Mouse (Mus musculus) spleen, adult 2 months (tissue): ENCODE measurements around the gene Gm20388. TPM values are rescaled to one million over a fixed set of nuclear protein-coding genes. Genes with fewer than 3 reads are reported as not detected.
A peak's percentile ranks its signal among the peaks of the same experiment; 100 is the strongest.

Source experiments
- DNase-seq, 2 experiments: peaks; one replicate each; pipeline versions ENCODE4 v3.0.0 to v3.0.0-alpha.2; 2012 to 2021; ENCODE audit warnings: low spot score in 2 of 2, low read depth in 1 of 2
- H3K27ac ChIP-seq: fragments of 200-500 bp; 2 replicates; pipeline ENCODE4 v1.5.1; 2012; ENCODE audit warnings: low read length, inconsistent platforms; ENCODE audit not compliant: insufficient read depth
- H3K27me3 ChIP-seq: fragments of 200-500 bp; 2 replicates; pipeline ENCODE4 v1.6.1; 2012; ENCODE audit warnings: mild to moderate bottlenecking, moderate library complexity, low read length, inconsistent platforms; ENCODE audit not compliant: control insufficient read depth, insufficient read depth
- H3K36me3 ChIP-seq: fragments of 200-500 bp; 2 replicates; pipeline ENCODE4 v1.6.1; 2012; ENCODE audit warnings: mild to moderate bottlenecking, low read length, inconsistent platforms; ENCODE audit not compliant: control insufficient read depth, insufficient read depth
- H3K4me1 ChIP-seq: fragments of 200-500 bp; 2 replicates; pipeline ENCODE4 v1.6.1; 2011; ENCODE audit warnings: inconsistent platforms; ENCODE audit not compliant: control insufficient read depth, insufficient read depth, insufficient read length
- H3K4me3 ChIP-seq: fragments of 200-500 bp; 2 replicates; pipeline ENCODE4 v1.5.1; 2011; ENCODE audit warnings: mild to moderate bottlenecking, inconsistent platforms; ENCODE audit not compliant: insufficient read depth, insufficient read length; ENCODE audit errors: extremely low read depth
- CTCF ChIP-seq: fragments of 200-500 bp; IDR thresholded peaks from 2 replicates; pipeline ENCODE4 v1.5.1; 2011; ENCODE audit warnings: mild to moderate bottlenecking, inconsistent platforms; ENCODE audit not compliant: insufficient read depth, insufficient read length, insufficient replicate concordance; ENCODE audit errors: extremely low read depth
- POLR2A ChIP-seq: fragments of 200-500 bp; IDR thresholded peaks from 2 replicates; pipeline ENCODE4 v1.6.1; 2011; ENCODE audit warnings: low read depth, low read length, inconsistent platforms
- WGBS: fragments of 180-500 bp; shearing (Covaris S2); methylation state at CpG from one replicate; pipeline ENCODE4 v1.1.7; 2018; 5-methylcytosine and 5-hydroxymethylcytosine counted together
- polyA plus RNA-seq: library from polyadenylated mRNA; depleted of rRNA; stranded (reverse); fragments of >200 nt; gene quantifications from 2 replicates; pipeline ENCODE4 v1.2.3, GENCODE M21; 2012

The Gm20388 gene
- polyA plus RNA-seq, 1 experiment, result 26.1 TPM

GRCm38 (mm10) chr8:120595963-120596362 is 685.3 kb downstream of the Gm20388 start:
- H3K27ac ChIP-seq, result no peak overlapping the region
- peak; percentile 42 to 45 for DNase-seq
- WGBS, result 10% methylated on average over 5 of the region's 5 CpGs
- H3K36me3 ChIP-seq, result no peaks in the 10 kb centered on the region
- TF ChIP-seq CTCF (peak; percentile 70; the same call in 1 of the 2 replicates), POLR2A (no peak)
- no peaks in the 10 kb centered on the region; the same call in 1 of the 2 replicates for H3K4me1 ChIP-seq
- H3K27me3 ChIP-seq, result no peaks in the 10 kb centered on the region
- H3K4me3 ChIP-seq, result no peak overlapping the region

- TF ChIP-seq CTCF (no peak), POLR2A (no peak)
- Histone ChIP-seq H3K4me1 (no peaks in the 10 kb centered on the region; the same call in 1 of the 2 replicates), H3K4me3 (no peak overlapping the region), H3K27ac (no peak overlapping the region), H3K27me3 (no peaks in the 10 kb centered on the region), H3K36me3 (no peaks in the 10 kb centered on the region)
- 85% methylated on average over 24 of the region's 24 CpGs for WGBS
- DNase-seq, result no peak
These were observed 687.9 kb downstream of the Gm20388 start for GRCm38 (mm10) chr8:120598579-120598978.

DNA sequence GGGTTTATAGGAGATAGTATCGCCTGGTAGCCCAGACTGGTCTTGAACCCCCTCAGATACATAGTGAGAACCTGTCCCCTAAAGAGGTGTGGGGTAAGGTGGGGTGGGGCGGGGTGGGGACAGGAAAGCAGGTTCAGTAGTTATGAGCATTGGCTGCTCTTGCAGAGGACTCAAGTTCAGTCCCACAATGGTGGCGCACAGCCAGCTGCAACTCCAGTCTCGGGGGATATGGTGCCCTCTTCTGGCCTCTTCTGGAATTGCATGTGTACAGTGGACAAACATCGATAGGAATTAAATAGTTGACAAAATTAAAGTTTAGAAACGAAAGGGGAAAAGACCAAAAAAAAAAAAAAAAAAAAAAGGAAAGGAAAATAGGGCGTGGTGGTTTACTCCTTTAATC is 688.9 kb downstream of the Gm20388 start:
- H3K27ac ChIP-seq, result no peak overlapping the region
- H3K4me3 ChIP-seq, result no peak overlapping the region
- no peaks in the 10 kb centered on the region for H3K27me3 ChIP-seq
- H3K4me1 ChIP-seq, result no peaks in the 10 kb centered on the region; the same call in 1 of the 2 replicates
- TF ChIP-seq POLR2A (no peak), CTCF (peak; percentile 68; the same call in 1 of the 2 replicates)
- DNase-seq, result peak; percentile 40 to 71
- no peaks in the 10 kb centered on the region for H3K36me3 ChIP-seq
- 29% methylated on average over 7 of the region's 7 CpGs for WGBS

DNA sequence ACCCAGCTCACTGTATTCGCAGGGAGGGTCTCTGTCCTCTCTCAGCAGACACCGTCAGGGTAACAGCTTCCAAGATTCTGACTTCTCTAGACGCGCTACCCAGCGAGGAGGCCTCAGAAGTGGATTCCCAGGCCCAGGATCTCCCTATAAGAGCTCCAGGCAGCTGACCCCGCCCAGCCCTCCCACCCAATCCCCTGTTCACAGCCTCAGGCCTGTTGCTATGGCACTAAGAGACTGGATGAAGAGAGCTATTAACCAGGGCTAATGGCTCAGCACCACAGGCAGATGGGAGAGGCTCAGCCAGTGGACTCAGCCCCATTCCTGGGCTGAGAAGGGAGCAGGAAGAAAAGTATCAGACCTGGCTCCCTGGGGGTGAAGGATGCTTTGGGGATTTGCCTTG is 692.0 kb downstream of the Gm20388 start:
- no peaks in the 10 kb centered on the region; the same call in 1 of the 2 replicates for H3K4me1 ChIP-seq
- no peaks in the 10 kb centered on the region for H3K27me3 ChIP-seq
- no peak for DNase-seq
- 80% methylated on average over 6 of the region's 6 CpGs for WGBS
- no peak overlapping the region for H3K4me3 ChIP-seq
- H3K36me3 ChIP-seq, result no peaks in the 10 kb centered on the region
- no peak overlapping the region for H3K27ac ChIP-seq
- TF ChIP-seq POLR2A, result no peak
- no peak for TF ChIP-seq CTCF

DNA sequence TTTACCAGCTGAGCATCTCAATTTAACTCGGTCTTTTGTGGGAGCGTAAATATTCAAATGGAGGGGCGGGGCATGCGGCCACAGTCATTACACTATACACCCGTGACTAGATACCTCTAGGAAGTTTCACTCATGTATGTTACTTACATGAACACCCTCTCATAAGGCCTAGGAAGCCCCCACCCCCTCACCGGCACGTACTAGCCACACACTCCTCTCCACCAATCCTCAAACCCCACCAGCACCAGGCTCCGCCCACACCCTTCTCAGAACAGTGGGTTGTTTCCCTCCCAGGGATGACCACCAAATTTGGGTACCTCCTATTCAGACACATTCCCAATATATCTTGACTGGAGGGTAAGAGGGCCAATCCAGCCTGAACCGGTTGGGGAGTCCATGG is 696.8 kb downstream of the Gm20388 start:
- WGBS, result 82% methylated on average over 9 of the region's 9 CpGs
- no peak for DNase-seq
- H3K27ac ChIP-seq, result no peak overlapping the region
- H3K36me3 ChIP-seq, result no peaks in the 10 kb centered on the region
- no peaks in the 10 kb centered on the region for H3K27me3 ChIP-seq
- H3K4me1 ChIP-seq, result no peaks in the 10 kb centered on the region
- no peak overlapping the region for H3K4me3 ChIP-seq
- TF ChIP-seq CTCF, result no peak

DNA sequence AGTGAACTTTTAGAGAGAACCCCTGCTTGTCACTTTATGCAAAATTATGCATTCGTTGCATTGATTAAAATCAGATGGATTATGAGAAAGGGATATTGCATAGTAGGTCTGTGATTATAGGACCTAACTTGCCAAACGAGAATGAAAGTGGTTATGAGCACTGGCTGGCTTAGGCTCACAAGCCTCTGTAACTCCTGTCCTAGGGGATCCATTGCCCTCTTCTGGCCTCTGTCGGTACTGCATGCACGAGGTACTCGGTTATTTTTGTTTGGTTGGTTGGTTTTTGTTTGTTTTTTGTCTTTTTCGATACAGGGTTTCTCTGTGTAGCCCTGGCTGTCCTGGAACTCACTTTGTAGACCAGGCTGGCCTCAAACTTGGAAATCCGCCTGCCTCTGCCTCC is 697.2 kb downstream of the Gm20388 start:
- Histone ChIP-seq H3K27ac (no peak overlapping the region), H3K4me3 (no peak overlapping the region), H3K27me3 (no peaks in the 10 kb centered on the region), H3K36me3 (no peaks in the 10 kb centered on the region), H3K4me1 (no peaks in the 10 kb centered on the region)
- TF ChIP-seq CTCF (peak; percentile 56; the same call in 1 of the 2 replicates), POLR2A (no peak)
- 15% methylated on average over 7 of the region's 7 CpGs for WGBS
- DNase-seq, result peak; percentile 32 to 67

- 88% methylated on average over 6 of the region's 6 CpGs for WGBS
- Histone ChIP-seq H3K4me1 (no peaks in the 10 kb centered on the region), H3K4me3 (no peak overlapping the region), H3K27me3 (no peaks in the 10 kb centered on the region), H3K36me3 (no peaks in the 10 kb centered on the region), H3K27ac (no peak overlapping the region)
- no peak for TF ChIP-seq CTCF
- no peak for TF ChIP-seq POLR2A
- no peak for DNase-seq
These were observed 700.2 kb downstream of the Gm20388 start for GRCm38 (mm10) chr8:120610824-120611223.

- TF ChIP-seq CTCF, result no peak
- no peak for TF ChIP-seq POLR2A
- no peak for DNase-seq
- no peaks in the 10 kb centered on the region for H3K27me3 ChIP-seq
- H3K4me1 ChIP-seq, result no peaks in the 10 kb centered on the region
- no peak overlapping the region for H3K4me3 ChIP-seq
- H3K36me3 ChIP-seq, result no peaks in the 10 kb centered on the region
- H3K27ac ChIP-seq, result no peak overlapping the region
- WGBS, result 88% methylated on average over 3 of the region's 3 CpGs
These were observed 703.9 kb downstream of the Gm20388 start for GRCm38 (mm10) chr8:120614491-120614890.
